Mouse (Mus musculus): ENCODE results near the gene Fig4.

DNA sequence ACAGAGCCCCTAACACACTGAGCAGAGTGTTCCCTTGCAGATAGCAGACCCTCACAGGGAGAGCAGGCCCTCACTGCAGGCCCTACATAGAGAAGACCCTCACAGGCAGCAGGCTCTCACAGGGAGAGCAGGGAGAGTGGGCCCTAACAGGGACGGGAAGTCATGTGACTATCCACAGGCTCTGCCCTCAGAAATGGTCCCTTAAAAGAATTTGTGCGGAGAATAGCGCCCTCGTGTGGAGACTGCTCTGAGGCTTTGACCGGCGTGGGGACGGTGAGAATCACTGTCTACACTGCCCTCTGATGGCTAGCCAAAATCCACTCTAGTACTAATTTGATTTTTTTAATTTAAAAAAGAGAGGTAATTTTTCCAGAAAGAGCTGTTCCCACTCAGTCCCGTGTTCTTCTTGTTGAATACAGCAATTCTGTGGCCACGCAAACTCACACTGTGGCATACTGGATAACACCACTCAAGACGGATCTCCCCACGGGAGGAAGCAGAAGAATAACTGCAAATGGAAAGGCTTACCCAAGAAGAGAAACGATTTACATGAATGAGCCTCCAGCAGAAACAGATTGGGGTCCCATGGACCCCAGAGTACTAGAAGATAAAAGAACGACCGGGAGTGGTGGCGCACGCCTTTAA lies 14.2 kb downstream of the Fig4 start:
- TF ChIP-seq CTCF (IDR thresholded peaks at IDR 0.05; ENCODE audit: low read depth) = peak; percentile 94
- no peak for TF ChIP-seq EP300 (IDR thresholded peaks at IDR 0.05; ENCODE audit: low read depth)
